Mouse (Mus musculus): ENCODE measurements at regions not wholly inside any gene's neighbourhood (a gene's known extent, or its start where the extent isn't known, plus 50 kb on each side); places are given as distances from the start of the nearest gene placed in this dataset.

DNA sequence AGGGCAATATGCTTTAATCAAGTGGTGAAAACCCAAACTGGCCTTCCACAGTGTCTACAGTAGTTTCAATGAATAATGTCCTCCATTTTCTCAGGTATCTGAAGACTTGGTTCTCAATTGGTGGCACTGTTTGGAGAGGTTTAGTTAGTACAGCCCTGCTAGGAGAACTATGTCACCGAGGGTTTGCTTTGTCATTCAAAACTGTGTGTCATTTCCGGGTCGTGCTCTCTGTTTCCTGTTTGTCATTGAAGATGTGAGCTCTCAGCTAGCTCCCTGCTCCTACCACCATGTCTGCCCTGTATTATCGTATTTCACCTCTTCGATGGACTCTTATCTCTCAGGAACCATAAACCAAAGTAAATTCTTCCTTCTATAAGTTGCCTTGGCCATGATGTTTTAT is 79.3 kb upstream of the Creb5 start:
- TF ChIP-seq CTCF (IDR thresholded peaks at IDR 0.05): no peak
- TF ChIP-seq EP300 (IDR thresholded peaks at IDR 0.05): no peak

Data from lung, postnatal 0 days (tissue).